8 mouse cellular contexts compared by ENCODE assay signal in genomic region chr13:43615194-43615576, GRCm38 (mm10). TPM values are rescaled to one million over a fixed set of nuclear protein-coding genes. Genes with fewer than 3 reads are reported as not detected.
DNase-seq lines count a peak whose midpoint lies in the region; ATAC-seq and TF ChIP-seq lines count a peak whose summit lies in the region.

No protein-coding gene starts in this region.

- H3K9me3 ChIP-seq in E14TG2a.4 (ENCODE audit: low read length) = no peaks in the 10 kb centered on the region
- H3K9me3 ChIP-seq in hindbrain, embryonic 10.5 days = no peaks in the 10 kb centered on the region
- no peaks in the 10 kb centered on the region for H3K9me3 ChIP-seq in midbrain, embryonic 11.5 days (ENCODE audit: control insufficient read depth, low read length)

- TF ChIP-seq CTCF in cerebellum, adult 2 months (IDR thresholded peaks at IDR 0.05; ENCODE audit: borderline replicate concordance, insufficient read depth, low read depth, low read length) = no peak
- no peak for TF ChIP-seq CTCF in E14TG2a.4 (conservative IDR thresholded peaks at IDR 0.05; ENCODE audit: low read length)

- ATAC-seq in midbrain, embryonic 11.5 days (ENCODE audit: low FRiP score) = peak; percentile 64
- ATAC-seq in monocyte, adult 5-6 weeks (replicated peaks; ENCODE audit: insufficient number of reproducible peaks, low FRiP score, low TSS enrichment, poor library complexity, severe bottlenecking) = no peak

- peak overlapping the region; percentile 100 for H3K4me3 ChIP-seq in cerebellum, adult 2 months (replicated peaks; ENCODE audit: insufficient read depth, low read depth, low read length)
- peak overlapping the region; percentile 87 for H3K4me3 ChIP-seq in E14TG2a.4 (replicated peaks; ENCODE audit: low read length)
- H3K4me3 ChIP-seq in hindbrain, embryonic 10.5 days = peak overlapping the region; percentile 72
- peak overlapping the region; percentile 66 for H3K4me3 ChIP-seq in midbrain, embryonic 11.5 days (ENCODE audit: low read depth, low read length)

- peak in 1 of 2 experiments; percentile 25 for DNase-seq in cerebellum, adult 2 months
- DNase-seq in cerebellum, adult 11-12 months = no peak
- no peak for DNase-seq in hindbrain, embryonic 10.5 days (ENCODE audit: low spot score)
- no peak for DNase-seq in midbrain, embryonic 11.5 days (ENCODE audit: low spot score, missing footprints)
- DNase-seq in layer of hippocampus, postnatal 10 days (ENCODE audit: low spot score in 2 of 2) = no peak
- no peak for DNase-seq in gastrocnemius, postnatal 10 days

- H3K4me1 ChIP-seq in cerebellum, adult 2 months (ENCODE audit: control insufficient read depth, insufficient read depth, low read length) = peaks cover 13% of the 10 kb centered on the region; the same call in 1 of the 2 replicates
- H3K4me1 ChIP-seq in E14TG2a.4 (replicated peaks; ENCODE audit: low read depth, low read length) = peaks cover 33% of the 10 kb centered on the region
- H3K4me1 ChIP-seq in hindbrain, embryonic 10.5 days (replicated peaks) = peaks cover 28% of the 10 kb centered on the region
- H3K4me1 ChIP-seq in midbrain, embryonic 11.5 days (ENCODE audit: control insufficient read depth, insufficient read depth, low read length) = peaks cover 9% of the 10 kb centered on the region; the same call in 1 of the 2 replicates

- H3K9ac ChIP-seq in midbrain, embryonic 11.5 days (ENCODE audit: low read length) = peak overlapping the region; percentile 79

- peak overlapping the region; percentile 50 for H3K4me2 ChIP-seq in midbrain, embryonic 11.5 days

- no peaks in the 10 kb centered on the region for H3K36me3 ChIP-seq in E14TG2a.4 (ENCODE audit: insufficient read depth, low read length)
- no peaks in the 10 kb centered on the region for H3K36me3 ChIP-seq in hindbrain, embryonic 10.5 days
- no peaks in the 10 kb centered on the region for H3K36me3 ChIP-seq in midbrain, embryonic 11.5 days (ENCODE audit: control insufficient read depth, insufficient read depth, low read length)

- H3K27ac ChIP-seq in cerebellum, adult 2 months (ENCODE audit: insufficient read depth, low read length) = peak overlapping the region; percentile 91
- peak overlapping the region; percentile 93 for H3K27ac ChIP-seq in hindbrain, embryonic 10.5 days
- no peak overlapping the region; the same call in 1 of the 2 replicates for H3K27ac ChIP-seq in midbrain, embryonic 11.5 days (ENCODE audit: low read depth, low read length)

- WGBS in cerebellum, adult 2 months = 15% methylated on average over 9 of the region's 9 CpGs
- WGBS in hindbrain, embryonic 10.5 days = 22% methylated on average over 9 of the region's 9 CpGs
- WGBS in midbrain, embryonic 11.5 days = 23% methylated on average over 9 of the region's 9 CpGs

- TF ChIP-seq POLR2A in cerebellum, adult 2 months (IDR thresholded peaks at IDR 0.05; ENCODE audit: borderline replicate concordance, insufficient read depth, low read length) = no peak

- no peaks in the 10 kb centered on the region for H3K27me3 ChIP-seq in cerebellum, adult 2 months (ENCODE audit: control insufficient read depth, insufficient read depth, low read length)
- H3K27me3 ChIP-seq in E14TG2a.4 (ENCODE audit: insufficient read depth, low read length) = peaks cover 18% of the 10 kb centered on the region
- peaks cover 39% of the 10 kb centered on the region; the same call in 1 of the 2 replicates for H3K27me3 ChIP-seq in hindbrain, embryonic 10.5 days (ENCODE audit: insufficient read depth, poor library complexity, severe bottlenecking)
- no peaks in the 10 kb centered on the region for H3K27me3 ChIP-seq in midbrain, embryonic 11.5 days (ENCODE audit: control insufficient read depth, insufficient read depth, low read length)

RNA-seq across cellular contexts. Expression of gene Rnf182, which starts 0.3 kb away (rescaled TPM):
- 28.4 and 33.8 TPM in 2 replicates for polyA plus RNA-seq in cerebellum, adult 2 months (2012; rRNA removed)
- 4.6 and 6.6 TPM in 2 replicates for polyA plus RNA-seq in hindbrain, embryonic 10.5 days (2016; fragmentation: Nextera tagmentation; extraction: Ambion mirVana)
- polyA plus RNA-seq in midbrain, embryonic 11.5 days (2014; fragmentation: Nextera tagmentation; extraction: Ambion mirVana) = 7.6 and 7.7 TPM in 2 replicates
- total RNA-seq in layer of hippocampus, postnatal 10 days (2021) = 10 to 100 TPM; 33.4 to 37.8 TPM
- under 1 TPM; 0.34 to 0.61 TPM for total RNA-seq in gastrocnemius, postnatal 10 days (2021)
- not detected in 3 replicates for total RNA-seq in monocyte, adult 5-6 weeks (2017)

RNA-seq across cellular contexts. Expression of gene Mcur1, which starts 55.2 kb away (rescaled TPM):
- polyA plus RNA-seq in cerebellum, adult 2 months (2012; rRNA removed) = 17.7 and 19.3 TPM in 2 replicates
- polyA plus RNA-seq in hindbrain, embryonic 10.5 days (2016; fragmentation: Nextera tagmentation; extraction: Ambion mirVana) = 7.3 and 8.9 TPM in 2 replicates
- 10.8 and 11.2 TPM in 2 replicates for polyA plus RNA-seq in midbrain, embryonic 11.5 days (2014; fragmentation: Nextera tagmentation; extraction: Ambion mirVana)
- total RNA-seq in layer of hippocampus, postnatal 10 days (2021) = 10 to 100 TPM; 19.8 TPM
- total RNA-seq in gastrocnemius, postnatal 10 days (2021) = 10 to 100 TPM; 22.0 to 22.6 TPM
- 32.0 to 39.8 TPM (median 37.9 TPM) in 3 replicates for total RNA-seq in monocyte, adult 5-6 weeks (2017)

Comparison
In these comparisons a context has a peak if more than half of its experiments do, and no peak if none do; other contexts are left out.
1. RNA of gene Rnf182, which starts 0.3 kb away (total RNA-seq): 33.4 to 37.8 TPM in layer of hippocampus, postnatal 10 days; 0.34 to 0.61 TPM in gastrocnemius, postnatal 10 days and not detected in monocyte, adult 5-6 weeks; every median in the first group is over 10 times any median in the second.
2. Peak in every context shown above with its lines, with median percentiles within 50 percentile points of each other: H3K4me3 ChIP-seq.